Mouse (Mus musculus): ENCODE measurements at regions not wholly inside any gene's neighbourhood (a gene's known extent, or its start where the extent isn't known, plus 50 kb on each side); places are given as distances from the start of the nearest gene placed in this dataset.

DNA sequence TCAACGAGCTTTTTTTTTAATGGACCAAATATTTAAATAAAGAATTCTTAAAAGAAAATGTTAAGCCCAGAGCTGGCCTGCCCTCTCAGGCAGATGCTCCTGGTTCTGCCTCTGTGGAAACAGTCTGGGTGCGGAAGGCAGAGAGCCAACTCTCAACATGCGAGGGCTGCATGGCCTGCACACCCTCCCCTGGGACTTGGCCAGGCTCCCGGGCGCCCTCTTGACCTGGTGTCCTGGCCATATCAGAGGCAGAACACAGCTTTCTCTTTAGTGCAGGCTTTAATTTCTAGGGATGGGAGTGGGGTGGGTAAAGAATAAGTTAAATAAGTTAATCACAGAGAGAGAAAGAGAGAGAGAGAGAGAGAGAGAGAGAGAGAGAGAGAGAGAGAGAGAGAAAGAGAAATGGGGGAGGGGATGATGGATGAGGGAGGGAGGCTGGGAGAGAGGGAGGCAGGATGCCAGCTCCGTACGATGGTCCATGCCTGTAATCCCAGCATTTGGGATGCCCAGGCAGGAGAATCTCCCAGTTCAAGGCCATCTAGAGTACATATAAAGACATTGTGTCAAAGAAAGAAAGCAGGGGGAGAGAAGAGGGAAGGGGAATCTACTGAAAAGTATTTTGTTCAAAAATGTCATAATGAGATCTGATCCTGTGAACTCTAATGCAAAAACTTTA, 123.2 kb upstream of the Plekha5 start:
- no peak for DNase-seq (ENCODE audit: extremely low spot score, low spot score)

DNA sequence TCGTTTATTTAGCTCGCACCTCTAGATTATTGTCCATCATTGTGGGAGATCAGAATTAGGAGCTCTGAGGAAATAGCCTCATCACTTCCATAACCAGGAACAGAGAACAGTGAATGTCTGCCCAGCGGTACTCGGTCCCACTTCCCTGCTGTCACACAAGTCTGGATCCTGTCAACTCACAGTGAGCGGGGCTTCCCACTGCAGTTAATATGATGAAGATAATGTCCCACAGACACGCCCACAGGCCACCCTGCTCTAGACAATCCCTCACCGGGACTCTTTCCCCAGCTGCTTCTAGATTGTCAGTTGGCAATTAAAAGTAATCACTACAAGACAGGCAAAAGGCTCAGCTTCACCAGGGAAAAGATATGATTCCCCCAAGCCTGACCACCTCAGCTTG, 124.2 kb upstream of the Plekha5 start:
- no peak for DNase-seq (ENCODE audit: extremely low spot score, low spot score)

DNA sequence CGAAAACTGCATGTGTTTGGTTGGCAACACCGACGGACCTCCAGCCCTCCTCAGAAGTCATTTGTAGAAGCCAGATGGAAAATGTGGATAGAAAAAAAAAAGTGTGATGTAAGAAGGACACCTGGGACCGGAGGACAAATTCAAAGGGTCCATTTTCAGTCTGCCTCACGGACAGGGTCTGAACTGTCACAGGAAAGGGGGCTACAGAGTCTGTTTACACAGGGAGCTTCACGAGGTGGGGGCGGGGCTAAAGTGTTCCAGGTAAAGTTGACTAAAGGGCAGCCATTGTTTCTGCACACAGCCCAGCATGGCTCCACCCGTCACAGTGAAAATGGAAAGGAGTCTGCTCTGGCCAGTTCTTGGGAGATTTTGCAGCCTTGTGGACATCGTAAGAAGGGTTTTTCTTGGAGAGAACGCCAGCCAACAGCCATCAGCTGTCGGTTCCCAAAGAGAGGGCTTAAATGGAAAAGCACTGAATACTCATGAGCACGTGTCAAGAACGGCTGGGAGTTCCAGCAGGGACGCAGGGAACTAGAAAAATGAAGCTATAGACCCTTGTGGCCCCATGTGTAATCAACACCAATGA, 125.8 kb upstream of the Plekha5 start:
- DNase-seq (ENCODE audit: extremely low spot score, low spot score) = no peak

DNA sequence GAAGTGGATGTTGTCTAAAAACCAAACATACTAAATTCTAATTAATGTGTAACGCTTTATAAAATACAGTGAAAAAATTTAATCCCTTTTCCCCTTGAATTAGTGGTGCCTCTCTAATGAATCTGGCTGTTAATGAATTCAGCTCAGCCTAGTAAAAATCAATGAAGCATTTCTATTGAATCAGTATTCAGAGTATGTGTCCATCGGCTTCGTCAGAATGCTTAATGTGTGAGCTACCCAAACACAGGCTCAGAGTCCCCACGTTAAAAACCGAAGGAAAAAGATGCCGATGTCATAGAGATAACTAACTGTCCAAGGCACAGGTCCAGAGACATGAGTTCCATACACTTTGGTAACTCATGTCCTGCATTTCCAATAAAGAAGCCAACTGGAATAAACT, 126.3 kb upstream of the Plekha5 start:
- DNase-seq (ENCODE audit: extremely low spot score, low spot score) = no peak

DNA sequence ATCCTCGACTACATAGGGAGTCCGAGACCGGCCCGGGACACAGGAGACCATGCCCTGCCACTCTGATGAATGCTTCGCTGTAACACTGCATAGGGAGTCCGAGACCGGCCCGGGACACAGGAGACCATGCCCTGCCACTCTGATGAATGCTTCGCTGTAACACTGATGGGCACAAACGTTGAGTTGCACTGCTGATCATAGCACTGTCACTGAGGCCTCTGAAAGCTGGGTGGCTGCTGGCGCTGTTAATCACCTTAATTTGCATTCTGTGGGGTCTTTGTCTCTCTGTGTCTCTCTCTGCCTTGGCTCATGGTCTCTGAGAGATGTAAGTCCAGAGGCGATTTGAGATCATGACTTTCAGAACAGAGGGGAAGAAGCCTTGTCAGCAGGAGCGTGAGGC, 133.7 kb upstream of the Plekha5 start:
- no peak for DNase-seq (ENCODE audit: extremely low spot score, low spot score)

DNA sequence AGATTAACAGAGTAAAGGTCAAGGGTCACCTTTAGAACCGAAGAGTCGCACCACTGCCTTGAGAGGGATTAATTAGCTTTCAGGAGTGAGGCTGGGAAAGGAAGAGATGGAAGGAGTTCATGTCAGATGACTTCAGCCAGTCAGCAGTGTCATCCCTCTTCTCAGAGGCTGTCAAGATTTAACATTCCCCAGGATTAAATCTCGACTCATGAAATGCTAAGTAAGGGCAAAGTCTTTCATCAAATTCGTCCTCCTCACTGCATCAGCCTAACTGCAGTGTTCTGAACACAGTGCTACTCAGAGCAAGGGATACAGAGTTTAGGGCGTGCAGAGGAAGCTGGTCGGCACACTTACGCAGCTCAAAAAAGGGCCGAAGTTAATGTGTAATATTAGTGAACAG, 135.1 kb upstream of the Plekha5 start:
- no peak for DNase-seq (ENCODE audit: extremely low spot score, low spot score)

DNA sequence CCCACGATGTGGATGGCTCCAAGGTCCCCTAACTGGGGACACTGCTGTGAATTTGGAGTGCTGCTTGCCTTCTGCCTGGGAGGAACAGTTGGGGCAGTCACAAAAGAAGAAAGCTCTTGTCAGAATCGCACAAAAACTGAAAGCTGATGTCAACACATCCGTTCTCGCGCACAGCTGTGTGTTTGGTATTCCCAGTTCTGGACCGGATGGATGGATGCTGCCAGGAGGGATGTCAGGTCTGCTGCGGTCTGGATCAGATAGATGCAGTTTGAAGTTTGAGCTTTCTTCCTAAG, 141.6 kb upstream of the Plekha5 start:
- DNase-seq (ENCODE audit: extremely low spot score, low spot score) = no peak

DNA sequence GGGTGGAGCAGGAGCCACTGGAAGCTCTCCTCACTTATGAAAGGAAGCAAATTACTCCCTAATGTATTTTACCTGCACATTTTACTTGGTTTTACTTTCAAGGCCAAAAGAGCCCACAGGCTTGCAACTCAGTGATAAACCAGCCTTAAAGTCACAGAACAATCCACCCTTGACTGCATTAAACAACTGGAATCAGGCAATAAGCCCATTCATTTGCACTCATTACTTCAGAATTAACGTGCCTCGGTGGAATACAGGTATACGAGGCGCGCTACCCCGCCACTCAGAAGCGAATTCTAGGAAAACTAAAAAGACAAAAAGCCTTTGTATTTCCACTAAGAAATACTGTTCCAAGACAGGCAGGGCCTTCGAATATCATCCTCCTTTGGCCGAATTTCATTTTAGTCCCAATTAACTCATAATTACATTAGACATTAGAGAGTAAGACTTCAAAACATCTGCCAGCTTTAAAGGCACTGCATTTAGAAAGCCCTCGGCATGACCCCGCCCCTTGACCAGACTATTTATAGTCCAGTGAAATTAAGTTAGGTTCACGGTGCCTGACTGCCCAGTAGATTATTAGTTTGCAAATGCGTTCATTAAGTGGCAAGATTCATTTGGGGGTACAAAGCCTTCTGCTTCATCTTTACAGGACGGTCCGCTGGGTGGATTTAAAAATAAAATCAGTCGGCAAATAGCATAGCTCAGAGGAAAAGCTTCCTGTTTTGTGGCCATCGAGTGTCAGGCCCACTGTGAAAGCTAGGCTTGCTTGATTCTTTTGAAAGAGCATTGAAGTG, 142.2 kb upstream of the Plekha5 start:
- DNase-seq (ENCODE audit: extremely low spot score, low spot score) = no peak

DNA sequence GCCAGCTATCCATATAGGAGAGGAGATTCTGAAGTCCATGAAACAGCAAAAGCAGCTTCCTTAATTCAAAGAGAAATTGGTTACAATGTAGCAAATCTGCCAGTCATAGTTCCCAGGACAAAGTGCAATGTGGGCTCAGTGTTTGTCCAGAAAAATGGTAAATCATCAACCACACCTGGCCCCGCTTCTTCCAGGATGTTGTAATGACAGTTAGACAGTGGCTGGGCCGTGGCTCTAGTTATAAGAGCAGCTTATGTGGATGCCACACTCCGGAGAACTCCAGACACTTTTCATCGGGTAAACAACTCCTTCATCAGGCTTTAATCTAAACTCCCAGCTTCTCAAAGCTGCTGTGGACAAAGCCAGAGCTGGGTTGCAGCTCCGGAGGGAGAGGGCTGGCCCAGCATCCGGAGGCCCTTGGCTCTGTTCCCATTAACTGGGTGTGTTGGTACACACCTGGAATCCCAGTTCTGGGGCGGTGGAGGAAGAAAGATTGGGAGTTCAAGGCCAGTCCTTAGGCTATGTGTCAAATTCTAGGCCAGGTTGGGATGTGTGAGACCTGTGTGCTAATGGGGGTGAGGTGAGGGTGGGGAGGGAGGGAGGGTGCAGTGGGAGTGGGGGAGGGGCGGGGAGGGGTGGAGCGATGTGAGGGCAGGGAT, 142.9 kb upstream of the Plekha5 start:
- no peak for DNase-seq (ENCODE audit: extremely low spot score, low spot score)

DNA sequence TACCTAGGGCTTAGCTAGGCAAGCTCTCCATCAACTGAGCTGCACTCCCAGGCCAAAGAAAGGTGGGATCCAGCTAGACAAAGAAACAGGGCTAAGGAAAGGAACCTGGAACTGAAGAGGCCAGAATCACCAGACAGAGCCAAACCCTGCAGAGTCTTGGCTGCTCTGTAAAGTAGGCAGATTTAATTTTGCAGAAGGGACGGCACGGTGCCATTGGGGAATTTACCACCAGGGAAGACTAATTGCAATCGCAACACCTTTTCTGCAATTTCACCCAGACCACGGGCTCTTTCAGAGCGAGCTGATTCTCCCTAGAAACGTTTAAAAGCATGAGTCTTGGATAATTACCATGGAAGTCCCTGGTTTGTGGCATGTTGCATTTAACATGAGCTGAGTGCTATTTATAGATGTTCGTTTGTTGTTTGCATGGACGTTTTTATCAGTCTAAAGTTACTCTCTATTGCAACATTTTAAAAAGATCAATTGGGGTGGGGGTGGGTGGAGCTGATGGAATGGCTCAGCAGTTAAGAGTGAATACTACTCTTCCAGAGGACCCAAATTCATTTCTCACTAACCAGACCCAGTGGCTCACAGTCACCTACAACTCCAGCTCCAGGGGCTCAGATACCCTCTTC, 144.0 kb upstream of the Plekha5 start:
- no peak for DNase-seq (ENCODE audit: extremely low spot score, low spot score)

DNA sequence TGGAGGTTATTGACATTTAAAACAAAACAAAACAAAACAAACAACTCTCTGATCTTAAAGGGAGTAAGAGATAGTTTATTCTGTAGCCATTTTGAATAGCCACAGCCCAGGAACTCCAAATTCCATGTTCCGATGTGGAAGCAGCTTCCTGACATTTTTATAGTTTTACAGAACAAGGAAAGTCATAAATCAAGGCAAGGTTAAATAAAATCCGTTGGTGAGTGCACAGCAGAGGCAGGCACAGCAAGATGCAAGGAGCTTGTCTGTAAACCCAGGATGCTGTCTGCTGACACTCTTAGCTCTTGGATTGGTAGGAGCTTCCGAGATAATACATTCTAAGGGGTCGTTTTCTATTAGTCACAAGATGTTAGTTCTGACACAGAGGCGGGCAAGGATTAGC, 145.1 kb upstream of the Plekha5 start:
- DNase-seq (ENCODE audit: extremely low spot score, low spot score) = no peak

DNA sequence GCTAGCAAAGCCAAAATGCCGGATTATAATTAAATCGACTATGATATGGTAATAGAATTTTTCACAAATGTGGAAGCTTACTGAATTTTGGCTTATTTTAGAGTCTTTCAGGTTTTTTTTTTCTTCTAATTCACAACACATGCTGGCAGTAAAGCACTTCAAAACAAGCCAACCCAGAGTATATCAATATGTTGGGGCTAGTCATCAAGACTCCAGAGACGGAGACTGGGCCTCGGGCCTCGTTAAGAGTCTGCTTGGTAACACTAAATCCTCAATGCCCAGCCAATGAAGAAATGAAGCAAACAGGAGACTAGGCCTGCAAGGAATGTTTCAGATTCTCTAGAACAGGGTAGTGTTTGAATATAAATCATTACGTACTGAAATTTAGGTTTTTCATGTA, 153.3 kb upstream of the Plekha5 start:
- DNase-seq (ENCODE audit: extremely low spot score, low spot score) = no peak

DNA sequence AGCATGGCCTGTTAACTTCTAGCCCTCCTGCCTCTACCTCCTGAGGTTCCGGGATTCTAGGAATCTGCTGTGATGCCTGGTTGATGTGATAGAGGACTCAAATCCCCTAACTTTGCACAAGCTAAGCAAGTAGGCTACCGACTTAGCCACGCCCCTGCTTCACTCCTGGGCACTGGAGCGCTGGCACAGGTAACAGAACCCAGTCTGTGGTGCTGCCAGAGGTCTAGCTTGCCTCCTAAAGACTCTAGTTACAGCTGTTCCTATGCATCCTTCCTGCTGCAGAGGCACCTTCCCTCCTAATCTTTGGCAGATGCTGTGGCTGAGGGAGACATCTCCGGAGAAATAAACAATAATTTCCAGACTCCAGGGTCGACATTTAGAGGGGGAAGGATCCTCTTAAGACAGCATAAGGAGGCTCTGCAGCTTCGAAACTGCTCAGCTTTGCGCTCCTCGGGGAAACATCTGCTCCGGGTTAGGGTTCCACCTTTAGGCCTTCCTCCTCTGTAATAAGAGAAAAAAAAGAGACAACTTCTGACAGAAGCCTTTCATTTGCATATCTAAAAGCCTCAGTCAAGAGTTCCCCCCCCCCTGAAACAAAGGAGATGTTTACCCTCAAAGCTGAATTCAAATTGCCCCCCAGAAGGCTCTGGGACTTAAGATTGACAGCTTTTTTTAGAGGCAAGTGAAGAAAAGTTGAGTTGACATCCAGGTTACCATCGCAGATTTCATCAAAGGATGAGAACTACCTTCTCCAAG, 155.4 kb upstream of the Plekha5 start:
- DNase-seq (ENCODE audit: extremely low spot score, low spot score) = no peak

DNA sequence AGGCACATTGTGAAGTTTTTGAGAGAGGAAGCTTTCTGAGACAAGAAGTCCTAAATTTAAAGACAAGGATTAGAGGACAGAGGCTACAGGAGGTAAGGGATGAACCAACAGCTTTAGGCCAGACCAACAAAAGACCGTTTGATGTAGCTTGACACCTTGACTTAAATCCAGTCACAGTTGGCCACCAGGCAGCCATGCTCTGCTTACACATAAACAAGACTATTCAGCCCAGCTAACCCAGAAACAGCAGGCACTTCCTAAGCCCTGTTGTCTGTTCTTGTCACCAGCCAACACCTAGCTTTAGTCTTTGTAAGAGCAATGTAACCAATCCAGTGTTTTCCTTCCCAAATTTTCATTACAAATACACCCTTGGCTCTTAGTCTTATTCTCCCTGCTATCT, 159.9 kb upstream of the Plekha5 start:
- no peak for DNase-seq (ENCODE audit: extremely low spot score, low spot score)

DNA sequence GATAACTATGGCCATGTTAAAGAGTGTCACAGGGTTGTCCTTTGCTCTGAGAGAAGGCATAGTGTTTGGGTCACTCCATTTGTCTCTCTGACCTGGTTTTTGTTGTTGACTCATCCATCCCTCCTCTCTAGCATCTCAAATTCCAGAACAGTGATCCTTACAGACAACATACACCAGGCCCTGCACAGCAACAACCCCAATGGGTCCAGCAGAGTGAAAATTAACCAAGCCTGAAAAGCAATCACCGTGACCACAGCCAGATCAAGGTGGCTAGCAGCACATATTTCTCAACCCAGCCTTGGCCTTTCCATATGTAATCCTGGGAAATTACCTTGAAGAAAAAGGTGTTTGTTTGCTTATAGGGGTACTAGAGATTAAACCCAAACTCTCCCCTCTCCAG, 162.0 kb upstream of the Plekha5 start:
- DNase-seq (ENCODE audit: extremely low spot score, low spot score) = no peak

DNA sequence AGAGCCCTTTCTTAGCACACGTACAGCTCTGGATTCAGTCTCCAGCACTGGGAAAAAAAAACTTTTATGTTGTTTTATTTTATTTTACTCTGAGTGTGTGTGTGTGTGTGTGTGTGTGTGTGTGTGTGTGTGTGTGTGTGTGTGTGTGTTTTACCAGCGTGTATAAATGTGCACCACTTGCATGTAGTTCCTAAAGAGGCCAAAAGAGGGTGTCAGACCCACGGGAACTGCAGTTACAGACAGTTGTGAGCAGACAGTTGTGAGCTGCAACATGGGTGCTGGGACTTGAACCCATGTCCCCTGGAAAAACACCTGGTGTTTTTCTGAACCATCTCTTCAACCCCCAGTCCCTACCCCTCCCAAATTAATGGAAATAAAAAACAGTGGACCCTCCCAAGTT, 165.1 kb upstream of the Plekha5 start:
- no peak for DNase-seq (ENCODE audit: extremely low spot score, low spot score)

DNA sequence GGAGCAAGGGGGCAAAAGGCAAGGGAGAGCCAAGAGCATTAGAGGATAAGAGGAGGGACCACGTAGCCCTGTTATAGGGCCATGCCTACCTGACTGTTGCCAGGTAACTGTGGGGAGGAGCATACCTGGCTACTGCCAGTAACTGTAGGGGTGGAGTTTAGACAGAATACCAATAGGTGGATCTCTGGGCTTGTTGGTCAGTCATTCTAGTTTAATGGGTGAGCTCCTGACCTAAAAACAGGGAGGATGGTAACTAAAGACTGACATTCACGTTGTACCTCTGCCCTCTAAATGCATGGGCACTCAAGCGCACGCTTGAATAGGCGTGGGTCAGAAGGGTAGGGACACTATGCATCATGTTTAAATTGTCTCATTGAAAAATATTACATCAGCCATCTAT, 165.8 kb upstream of the Plekha5 start:
- no peak for DNase-seq (ENCODE audit: extremely low spot score, low spot score)

DNA sequence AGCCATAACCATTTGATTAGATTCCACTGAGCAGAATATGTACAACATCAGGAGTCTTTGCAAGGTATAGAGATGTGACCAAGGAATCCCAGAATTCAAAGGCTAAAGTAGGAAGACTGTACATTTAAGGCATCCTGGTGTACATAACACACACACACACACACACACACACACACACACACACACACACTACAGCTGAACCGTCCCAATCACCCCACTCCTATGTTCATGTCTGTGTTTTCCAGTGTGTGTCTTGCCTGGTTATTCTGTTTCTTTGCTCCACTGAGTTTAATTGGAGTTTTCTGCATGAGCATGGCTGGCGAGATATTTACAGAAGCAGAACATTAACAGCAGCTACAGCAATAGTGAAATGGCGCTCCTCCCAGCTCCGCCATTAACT, 172.3 kb upstream of the Plekha5 start:
- DNase-seq (ENCODE audit: extremely low spot score, low spot score) = no peak

DNA sequence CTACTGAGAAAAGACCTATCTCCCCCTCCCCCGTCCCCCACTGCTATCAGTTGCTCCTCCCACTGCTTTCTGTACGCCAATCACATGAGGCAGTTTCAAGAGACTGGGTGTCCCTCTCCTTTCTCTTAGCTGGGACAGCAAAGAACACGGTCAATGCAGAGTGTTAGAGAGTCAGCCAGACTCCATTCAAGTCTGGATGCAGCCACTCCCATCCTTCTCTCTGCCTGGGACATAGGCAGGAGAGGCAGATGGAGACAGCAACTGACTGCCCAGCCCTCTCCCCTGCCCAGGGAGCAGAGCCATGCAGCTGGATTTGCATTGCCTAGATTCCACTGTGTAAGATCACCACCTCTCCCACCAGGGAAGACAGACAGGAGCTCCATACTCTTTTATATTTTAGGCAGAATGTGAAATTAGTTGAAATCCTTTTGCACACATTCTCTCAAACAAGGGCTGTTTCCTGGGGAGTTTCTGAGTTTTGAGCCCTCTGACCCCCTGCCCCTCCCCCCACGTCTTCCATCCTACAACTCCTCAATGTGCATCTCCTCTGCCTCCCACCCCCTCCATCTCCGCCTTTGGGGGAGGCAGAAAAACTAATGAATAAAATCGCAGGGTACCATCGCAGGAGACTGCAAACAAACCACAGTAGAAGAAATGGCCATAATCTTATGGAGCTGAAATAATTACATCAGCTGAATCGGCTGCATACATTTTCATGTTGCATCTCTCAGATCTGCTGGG, 180.3 kb upstream of the Plekha5 start:
- DNase-seq (ENCODE audit: extremely low spot score, low spot score) = peak; percentile 21

DNA sequence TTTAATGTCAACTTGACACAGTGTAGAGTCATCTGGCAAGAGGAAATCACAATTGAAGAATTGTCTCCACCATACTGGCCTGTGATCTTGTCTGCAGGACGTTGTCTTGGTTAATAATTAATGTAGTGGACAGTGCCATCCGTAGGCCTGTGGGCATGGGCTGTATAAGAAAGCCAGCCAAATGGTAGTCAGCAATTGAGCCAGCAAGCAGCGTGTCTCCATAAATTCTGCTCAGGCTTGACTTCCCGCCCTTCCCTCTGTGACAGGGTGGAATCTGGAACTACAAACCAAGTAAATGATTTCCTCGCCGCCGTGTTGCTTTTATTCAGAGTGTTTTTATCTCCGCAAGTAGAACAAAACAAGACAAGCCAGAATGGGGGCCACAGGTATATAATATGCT, 184.5 kb upstream of the Plekha5 start:
- DNase-seq (ENCODE audit: extremely low spot score, low spot score) = no peak

DNA sequence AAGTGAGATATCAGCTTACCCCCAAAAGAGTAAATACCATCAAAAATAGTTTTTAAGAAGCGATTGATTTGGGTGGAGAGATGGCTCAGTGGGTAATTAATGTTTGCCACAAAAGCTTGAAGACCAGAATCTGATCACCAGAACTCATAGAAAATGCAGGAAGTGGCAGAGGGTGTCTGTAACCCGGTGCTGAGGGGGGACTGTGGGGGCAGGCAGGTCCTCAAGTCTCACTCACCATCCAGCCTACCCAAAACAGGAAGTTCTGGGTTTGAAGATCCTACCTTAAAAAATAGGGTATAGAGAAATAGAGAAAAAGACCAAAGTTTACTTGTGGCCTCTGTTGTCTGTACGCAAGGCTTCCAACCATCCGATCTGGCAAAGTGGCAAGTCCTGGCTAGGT, 190.3 kb upstream of the Plcz1 start:
- DNase-seq (ENCODE audit: extremely low spot score, low spot score) = no peak

All from neural tube, embryonic 10.5 days (tissue).